Mouse (Mus musculus) central nervous system, embryonic 11.5 days (tissue): Measurements from ENCODE around the gene Siae. TPM values are rescaled to one million over a fixed set of nuclear protein-coding genes. Genes with fewer than 3 reads are reported as not detected.

Experiments
- polyA plus RNA-seq: library from polyadenylated mRNA; depleted of rRNA; stranded (reverse); fragments of >200 nt; gene quantifications from 2 replicates; pipeline ENCODE4 v1.2.3, GENCODE M21; 2012; rRNA removed

The Siae gene
- polyA plus RNA-seq, result 5.0 and 6.0 TPM in 2 replicates

DNA sequence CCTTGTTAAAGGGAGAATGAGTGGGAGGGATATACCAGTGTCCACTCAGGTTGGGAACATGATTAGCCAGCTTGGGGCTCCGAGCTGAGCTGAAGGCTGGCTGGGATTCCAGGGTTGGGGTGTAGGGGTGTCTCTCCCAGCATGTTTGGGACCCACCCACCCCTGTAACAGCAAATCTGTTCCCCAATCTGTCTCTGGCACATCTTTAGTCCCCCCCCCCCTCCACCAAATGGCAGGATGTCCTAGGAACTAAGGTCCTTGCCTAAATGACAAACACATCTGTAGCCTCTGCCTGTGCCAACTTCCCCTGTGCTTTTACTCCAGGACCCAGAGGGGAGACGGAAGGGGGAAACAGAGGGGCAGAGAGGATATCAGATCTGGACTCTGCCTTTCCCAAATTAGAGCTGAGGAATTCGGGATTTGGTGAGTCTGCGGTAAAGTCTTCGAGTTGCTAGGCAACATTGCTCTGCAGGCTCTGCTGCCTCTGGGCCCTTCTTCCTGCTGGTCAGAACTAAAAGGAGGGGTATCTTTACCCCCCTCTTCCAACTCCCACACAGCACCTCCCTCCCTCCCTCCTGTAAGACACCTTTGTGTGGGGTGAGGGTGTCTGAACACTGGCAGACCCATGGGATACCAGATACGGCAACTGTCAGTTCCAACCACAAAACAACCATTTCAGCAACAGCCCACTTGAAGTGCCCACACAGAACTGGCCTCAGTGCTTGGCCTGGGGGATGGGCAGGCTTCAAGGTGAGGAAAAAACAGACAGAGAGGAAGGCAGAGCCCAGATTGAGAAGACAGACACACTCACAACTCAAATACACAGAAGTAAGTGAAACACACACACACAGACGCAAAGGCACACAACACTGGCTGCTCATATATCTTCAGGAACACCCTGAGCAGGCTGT is at the start of gene Siae:
Gene Siae, plus strand, starts transcription at position 861 of the 911 bp plus-strand sequence.

DNA sequence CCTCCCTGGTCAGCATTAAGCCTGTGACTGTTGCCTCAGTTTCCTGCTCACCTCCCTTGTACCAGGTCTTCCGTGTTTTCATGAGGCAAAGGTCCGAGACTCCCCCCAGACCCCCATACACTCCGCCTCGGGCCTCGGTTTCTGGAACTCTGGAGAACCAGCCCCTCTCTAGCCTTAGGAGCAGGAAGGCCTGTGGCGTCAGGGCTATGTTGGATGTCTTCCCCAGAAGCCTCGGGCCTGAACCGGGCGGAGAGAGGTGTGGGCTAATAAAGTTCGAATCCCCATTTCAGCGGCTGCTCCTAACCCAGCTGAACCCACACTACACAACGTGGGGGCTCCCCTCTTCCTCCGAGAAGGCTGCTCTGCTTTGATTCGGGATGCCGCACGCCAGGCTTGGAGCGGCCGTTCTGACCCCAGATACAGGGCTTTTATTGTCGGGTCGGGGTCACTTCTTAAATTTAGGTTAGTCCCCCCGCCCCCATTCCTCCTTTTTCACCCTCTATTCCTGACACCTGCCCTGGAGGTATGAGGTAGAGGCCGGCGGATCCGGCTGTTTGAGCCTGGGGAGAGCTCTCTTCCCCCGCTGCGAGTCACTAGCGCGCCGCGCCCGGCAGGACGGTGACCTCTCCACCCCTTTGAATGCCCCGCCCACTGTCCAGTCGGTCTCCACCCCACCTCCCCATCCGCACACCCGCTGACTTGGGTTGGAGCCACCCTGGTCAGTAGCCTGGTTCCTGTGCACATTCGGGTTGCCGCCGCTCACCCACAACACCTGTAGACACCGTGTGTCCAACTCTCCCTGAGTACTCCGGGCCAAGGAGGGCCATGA is 27.9 kb upstream of the Siae start, which contains the start of gene Esam:
Gene Esam, plus strand, starts transcription at position 683 of the 829 bp plus-strand sequence.

DNA sequence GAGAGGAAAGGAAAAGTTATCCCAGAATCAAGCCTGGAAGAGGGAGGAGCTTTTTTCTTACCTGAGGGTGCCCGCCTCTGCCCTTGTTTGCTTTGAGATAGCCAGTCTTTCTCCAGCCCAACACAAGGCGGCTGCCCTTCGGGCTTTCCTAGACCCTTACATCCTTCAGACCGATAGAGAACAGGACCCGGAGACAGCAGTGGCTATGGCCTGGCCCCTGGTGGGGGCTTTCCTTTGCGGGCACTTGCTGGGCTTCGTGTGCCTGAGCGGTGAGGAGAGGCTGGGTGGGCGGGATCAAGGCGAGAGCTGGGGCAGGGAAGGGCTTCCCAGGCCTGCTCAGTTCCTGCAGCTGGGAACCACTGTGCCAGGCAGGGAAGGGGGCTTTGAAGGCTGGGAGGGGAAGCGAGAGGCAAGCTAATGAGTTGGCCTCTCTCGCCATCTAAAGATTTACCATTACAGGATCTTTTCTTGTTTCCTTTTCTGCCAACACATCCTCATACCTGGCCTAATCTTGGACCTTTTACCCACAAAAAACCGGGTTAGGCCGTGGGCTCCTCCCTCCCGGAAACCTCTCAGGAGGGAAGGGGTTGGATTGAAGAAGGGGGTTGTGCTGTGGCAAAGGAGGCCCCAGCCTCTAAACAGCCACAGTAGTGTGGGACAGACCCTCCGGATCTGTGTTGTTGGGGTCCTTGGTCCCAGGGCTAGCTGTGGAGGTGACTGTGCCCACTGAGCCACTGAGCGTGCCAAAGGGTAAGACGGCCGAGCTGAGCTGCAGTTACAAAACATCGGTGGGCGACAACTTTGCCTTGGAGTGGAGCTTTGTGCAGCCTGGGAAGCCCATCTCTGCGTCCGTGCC is 16.1 kb upstream of the Siae start, which contains the start of gene Vsig2:
Gene Vsig2, plus strand, starts transcription at position 86 of the 856 bp plus-strand sequence.

DNA sequence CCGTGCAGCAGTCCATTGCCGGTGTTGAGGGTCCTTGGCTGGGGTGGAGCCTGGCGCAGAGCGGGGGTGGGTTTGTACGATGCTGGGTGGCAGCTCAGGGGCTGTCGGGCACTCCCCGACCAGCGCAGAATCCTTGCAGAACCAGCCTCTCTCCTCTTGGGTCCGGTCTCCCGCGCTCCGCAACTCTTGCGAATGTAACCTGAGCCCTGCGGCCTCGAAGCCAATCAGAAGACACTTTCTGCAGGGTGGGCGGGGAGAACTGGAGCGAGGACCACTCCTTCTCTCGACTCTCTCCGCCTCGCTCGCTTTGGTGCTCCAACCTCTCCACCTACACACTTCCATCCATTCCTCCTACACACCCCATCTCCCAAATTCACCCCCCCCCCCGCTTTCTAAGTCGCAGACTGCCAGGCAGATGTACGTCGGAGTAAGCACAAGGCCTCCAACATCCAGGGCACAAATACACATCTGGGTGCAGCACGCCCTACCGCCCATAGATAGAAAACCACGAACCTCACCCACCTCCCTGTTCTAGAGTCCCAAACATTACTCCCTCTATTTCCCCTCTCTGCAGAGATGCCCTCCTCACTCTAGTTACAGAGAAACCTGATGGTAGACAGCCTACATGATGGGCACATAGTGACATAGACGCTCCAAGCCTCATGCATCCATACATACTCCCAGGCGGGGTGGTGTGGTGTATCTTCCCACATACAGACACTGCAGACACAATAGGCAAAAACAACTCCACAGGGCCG is 2.8 kb upstream of the Siae start, which contains the start of gene Nrgn:
Gene Nrgn, minus strand, starts transcription at position 369 of the 758 bp plus-strand sequence.

DNA sequence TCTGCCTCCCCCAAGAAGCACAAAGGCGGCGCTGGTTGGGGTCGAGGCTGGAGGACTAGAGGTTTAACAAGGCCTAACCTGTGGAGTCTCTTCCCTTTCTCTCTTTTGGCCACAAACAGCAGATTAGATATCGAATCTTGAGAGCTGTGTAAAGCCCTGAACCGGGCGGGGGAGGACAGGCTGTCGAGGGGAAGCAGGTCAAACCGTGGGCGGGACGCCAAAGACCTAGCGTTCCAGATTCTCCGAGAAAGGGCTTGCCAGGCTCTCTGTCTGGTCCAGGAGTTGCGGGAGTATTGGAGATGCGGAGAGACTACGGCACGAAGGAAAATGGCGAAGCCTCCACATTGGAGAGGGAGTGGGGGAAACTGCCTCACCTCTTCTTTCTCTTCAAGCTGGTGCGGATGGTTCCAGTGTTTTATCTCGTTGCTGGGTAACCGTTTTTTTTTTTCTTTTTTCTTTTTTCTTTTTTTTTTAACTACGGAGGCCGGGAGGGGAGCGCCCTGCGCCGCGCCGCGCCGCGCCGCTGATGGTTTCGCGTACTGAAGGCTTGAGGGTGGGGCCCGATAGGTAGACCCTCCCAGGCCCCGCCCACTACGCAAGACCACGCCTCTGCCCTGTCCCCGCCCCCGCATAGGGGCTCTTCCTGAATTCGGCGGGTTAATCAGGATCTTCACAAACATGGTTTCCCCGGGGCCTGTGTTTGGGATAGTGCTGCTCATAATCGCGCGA is 57.8 kb downstream of the Siae start, which contains the start of gene Spa17:
Gene Spa17, minus strand, starts transcription at position 541 of the 729 bp plus-strand sequence.

DNA sequence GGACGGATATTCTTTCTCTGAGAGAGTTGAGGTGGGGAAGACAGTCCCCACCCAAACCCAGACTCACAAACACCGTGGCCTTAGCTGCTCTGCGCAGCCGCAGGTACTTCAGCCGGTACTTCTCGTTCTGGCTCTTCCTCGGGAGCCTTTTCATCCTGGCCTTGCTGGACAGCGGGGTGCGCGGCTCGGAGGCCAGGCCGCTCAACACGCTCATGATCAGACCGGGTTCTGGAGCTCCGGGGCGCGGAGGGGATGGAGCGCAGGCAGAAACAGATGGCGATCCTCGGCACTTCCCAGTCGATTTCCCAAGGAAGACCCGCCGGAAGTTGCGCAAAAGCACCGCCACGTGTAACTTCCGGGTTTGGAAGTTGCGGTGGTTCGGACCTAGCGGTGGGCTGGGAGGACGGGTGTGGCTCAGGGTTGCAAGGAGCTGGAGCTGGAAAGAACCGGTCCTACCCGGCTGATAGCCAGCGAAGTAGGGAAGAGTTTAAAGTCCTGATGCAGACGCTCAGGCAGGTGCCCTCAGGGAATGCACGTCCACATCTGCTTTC is 101.5 kb downstream of the Siae start, which contains the start of gene Tbrg1:
Gene Tbrg1, minus strand, starts transcription at position 382 of the 551 bp plus-strand sequence.

DNA sequence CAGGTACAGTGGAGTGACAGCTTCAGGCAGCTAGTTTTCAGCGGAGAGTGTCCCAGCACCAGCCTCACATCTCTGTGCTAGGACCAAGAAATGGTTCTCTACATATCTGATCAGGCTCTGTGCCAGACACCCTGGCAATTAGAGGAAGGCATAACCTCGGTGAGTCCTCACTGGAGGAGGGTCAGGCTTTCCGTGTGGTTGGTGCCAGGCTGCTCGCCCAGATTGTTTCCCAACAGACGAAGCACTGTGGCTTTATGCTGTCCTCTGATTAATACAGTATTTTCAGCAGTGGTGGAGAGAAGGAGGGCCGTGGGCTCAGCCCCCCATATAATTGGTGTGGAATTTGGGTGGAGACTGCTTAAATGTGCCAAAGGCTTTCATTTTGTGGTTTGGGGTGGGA is 113.6 kb downstream of the Siae start, which contains the start of gene Panx3:
Gene Panx3, minus strand, starts transcription at position 121 of the 400 bp plus-strand sequence.

Other genes starting within 250 kb of the Siae start
- 3.3 and 4.1 TPM in 2 replicates for gene Ccdc15, start 207.3 kb upstream of the Siae start, polyA plus RNA-seq
- 0.04 and 0.07 TPM in 2 replicates for gene Hepacam, start 188.3 kb upstream of the Siae start, polyA plus RNA-seq
- 4.5 and 5.6 TPM in 2 replicates for gene Robo4, start 153.8 kb upstream of the Siae start, polyA plus RNA-seq
- gene Robo3, start 122.5 kb upstream of the Siae start, polyA plus RNA-seq, result 97.5 and 99.1 TPM in 2 replicates
- 91.0 and 94.0 TPM in 2 replicates for gene Msantd2, start 66.4 kb upstream of the Siae start, polyA plus RNA-seq
- gene Esam, start 27.6 kb upstream of the Siae start, polyA plus RNA-seq, result 22.3 and 22.6 TPM in 2 replicates
- 3.1 and 4.1 TPM in 2 replicates for gene Vsig2, start 16.4 kb upstream of the Siae start, polyA plus RNA-seq
- 3.6 and 4.1 TPM in 2 replicates for gene Nrgn, start 2.8 kb upstream of the Siae start, polyA plus RNA-seq
- 9.5 and 32.0 TPM in 2 replicates for gene Spa17, start 58.0 kb downstream of the Siae start, polyA plus RNA-seq
- 61.0 and 73.8 TPM in 2 replicates for gene Tbrg1, start 101.6 kb downstream of the Siae start, polyA plus RNA-seq
- gene Panx3, start 113.5 kb downstream of the Siae start, polyA plus RNA-seq, result 0.11 and 0.31 TPM in 2 replicates
- not detected in 2 replicates for gene Olfr160, start 160.6 kb downstream of the Siae start, polyA plus RNA-seq
- gene Olfr874, start 189.4 kb downstream of the Siae start, polyA plus RNA-seq, result not detected in 2 replicates
- gene Olfr875, start 216.2 kb downstream of the Siae start, polyA plus RNA-seq, result not detected in 2 replicates
- not detected in 2 replicates for gene Olfr876, start 247.3 kb downstream of the Siae start, polyA plus RNA-seq